Mouse (Mus musculus): ENCODE measurements around the gene Styk1. TPM values are rescaled to one million over a fixed set of nuclear protein-coding genes. Genes with fewer than 3 reads are reported as not detected.

Gene Styk1
- polyA plus RNA-seq, 1 experiment from 2014 or later = 0.20 TPM

DNA sequence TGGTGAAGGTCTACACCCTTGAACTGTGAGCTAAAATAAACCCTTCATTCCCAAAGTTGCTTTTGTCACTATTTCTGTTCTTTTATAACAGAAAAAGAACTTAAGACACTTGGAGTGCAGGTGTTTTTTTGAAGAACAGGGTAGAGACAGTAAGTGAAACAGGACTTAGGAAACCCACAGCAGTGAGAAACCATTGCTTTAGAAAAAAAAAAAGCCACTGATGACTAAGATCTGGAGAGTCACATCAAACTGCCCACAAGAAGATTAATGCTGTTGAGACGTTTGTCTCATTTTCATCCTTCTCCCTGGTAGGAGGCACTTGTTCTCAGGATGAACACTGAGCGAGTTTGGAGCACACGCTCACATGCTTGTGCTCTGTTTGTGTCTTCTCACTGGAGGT, 91.4 kb downstream of the Styk1 start:
- 81% methylated on average over 3 of the region's 3 CpGs for WGBS
- H3K36me3 ChIP-seq = no peaks in the 10 kb centered on the region

More for the DNA sequence above, 91.4 kb downstream of the Styk1 start:
- H3K9me3 ChIP-seq (replicated peaks) = peaks cover 11% of the 10 kb centered on the region; the same call in 1 of the 2 replicates
- no peak overlapping the region for H3K27ac ChIP-seq (replicated peaks)
- H3K4me1 ChIP-seq = no peaks in the 10 kb centered on the region
- H3K27me3 ChIP-seq (ENCODE audit: low read depth, poor library complexity, severe bottlenecking) = no peaks in the 10 kb centered on the region
- DNase-seq (ENCODE audit: low spot score) = no peak
- no peak overlapping the region for H3K4me3 ChIP-seq

Other genes with a start within 250 kb of the Styk1 start
- gene Klra2, start 106.2 kb downstream of the Styk1 start, polyA plus RNA-seq (2016; fragmentation: Nextera tagmentation; extraction: Ambion mirVana) = not detected in 2 replicates
- 46.4 and 55.0 TPM in 2 replicates for gene Magohb, start 60.4 kb downstream of the Styk1 start, polyA plus RNA-seq (2016; fragmentation: Nextera tagmentation; extraction: Ambion mirVana)
- 30.7 and 37.8 TPM in 2 replicates for gene Ybx3, start 34.9 kb upstream of the Styk1 start, polyA plus RNA-seq (2016; fragmentation: Nextera tagmentation; extraction: Ambion mirVana)
- not detected in 2 replicates for gene 5430401F13Rik, start 132.8 kb upstream of the Styk1 start, polyA plus RNA-seq (2016; fragmentation: Nextera tagmentation; extraction: Ambion mirVana)
- not detected in 2 replicates for gene Gm6619, start 132.8 kb upstream of the Styk1 start, polyA plus RNA-seq (2016; fragmentation: Nextera tagmentation; extraction: Ambion mirVana)

Data from midbrain, embryonic 10.5 days (tissue).